Mouse (Mus musculus) cerebellum, adult 9-11 months (tissue): ENCODE measurements around the gene Olfr1315-ps1.

Source experiments
- DNase-seq: peaks from one replicate; pipeline ENCODE4 v3.0.0; 2022

Gene Olfr1315-ps1

GRCm38 (mm10) chr2:112115340-112115739, at the start of gene Olfr1315-ps1:
Gene Olfr1315-ps1, minus strand, starts transcription at chr2:112115440.
- no peak for DNase-seq

DNA sequence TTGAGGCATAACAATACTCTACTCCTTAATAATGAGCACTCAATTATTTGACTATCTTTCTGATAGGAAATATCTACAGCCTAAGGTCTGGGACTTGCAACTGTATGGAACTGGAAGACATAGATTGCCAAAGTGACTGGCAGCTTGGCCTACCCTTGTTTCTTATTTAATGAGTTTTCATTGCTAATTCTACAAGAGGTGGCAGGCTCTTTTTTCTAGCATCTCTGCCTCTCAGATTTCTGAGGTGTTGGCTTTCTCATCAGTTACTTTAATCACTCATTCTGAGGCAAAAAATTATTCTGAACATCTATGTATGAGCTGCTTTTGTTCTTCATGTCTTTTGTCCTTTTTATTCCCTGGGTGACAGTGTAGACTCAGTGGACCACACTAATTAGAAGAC, 38.7 kb upstream of the Olfr1315-ps1 start, which contains the start of gene Olfr1318:
Olfr1318 (plus strand) TSS at position 301 of the 400 bp plus-strand sequence.
- no peak for DNase-seq

DNA sequence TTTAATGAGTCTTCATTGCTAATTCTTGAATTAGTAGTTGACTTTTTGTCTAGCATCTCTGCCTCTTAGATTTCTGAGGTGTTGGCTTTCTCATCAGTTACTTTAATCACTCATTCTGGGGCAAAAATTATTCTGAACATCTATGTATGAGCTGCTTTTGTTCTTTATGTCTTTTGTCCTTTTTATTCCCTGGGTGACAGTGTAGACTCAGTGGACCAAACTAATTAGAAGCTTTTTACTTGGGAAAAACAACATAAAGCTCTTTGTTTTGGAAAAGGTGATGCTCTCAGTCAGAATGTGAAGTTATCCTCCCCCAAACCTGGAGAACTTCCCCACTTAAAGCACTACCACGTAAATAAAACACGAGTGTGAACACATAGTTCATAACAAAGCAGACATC, 24.8 kb upstream of the Olfr1315-ps1 start, which contains the start of gene Olfr1317:
Olfr1317 (plus strand) TSS at position 301 of the 400 bp plus-strand sequence.
- no peak for DNase-seq

DNA sequence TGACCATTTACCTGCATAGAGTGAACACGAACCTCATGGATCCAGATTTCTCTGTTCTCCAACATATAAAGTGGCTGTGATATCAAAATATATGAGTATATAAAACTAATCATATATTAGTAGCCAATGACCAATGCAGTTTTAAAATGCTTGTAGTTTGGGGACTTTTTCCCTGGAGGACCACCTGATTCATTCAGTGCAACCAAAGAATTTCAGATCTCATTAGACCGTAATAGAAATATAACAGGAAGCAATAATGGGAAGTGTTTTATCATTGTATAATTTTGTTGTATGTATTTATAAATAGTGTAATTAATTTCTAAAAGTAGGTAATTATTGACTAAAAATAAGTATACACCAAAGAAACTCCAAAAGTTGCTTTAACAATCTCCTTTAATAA, 19.6 kb upstream of the Olfr1315-ps1 start, which contains the start of gene Olfr1316:
Olfr1316 (minus strand) TSS at position 101 of the 400 bp plus-strand sequence.
- no peak for DNase-seq

GRCm38 (mm10) chr2:112096681-112097080, 18.6 kb downstream of the Olfr1315-ps1 start, which contains the start of gene Olfr1314:
Gene Olfr1314, minus strand, starts transcription at chr2:112096781.
- DNase-seq = no peak

DNA sequence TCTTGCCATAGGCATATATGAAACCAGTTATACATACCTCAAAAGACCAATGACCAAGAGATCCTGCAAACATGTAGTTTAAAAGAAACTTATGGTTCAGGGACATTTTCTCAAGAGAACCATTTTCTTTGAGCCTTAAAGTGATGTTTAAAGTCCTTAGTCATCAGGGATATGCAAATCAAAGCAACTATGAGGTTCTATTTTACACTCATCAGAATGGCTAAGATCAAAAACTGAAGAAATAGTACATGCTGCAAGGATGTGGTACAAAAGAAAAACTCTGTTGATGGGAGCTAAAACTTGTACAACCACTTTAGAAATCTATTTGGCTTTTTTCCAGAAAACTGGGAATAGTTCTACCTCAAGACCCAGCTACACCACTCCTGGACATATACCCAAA, 37.5 kb downstream of the Olfr1315-ps1 start, which contains the start of gene Olfr1313:
Olfr1313 (minus strand) TSS at position 101 of the 400 bp plus-strand sequence.
- no peak for DNase-seq
